Mouse (Mus musculus) CH12.LX (cell line): ENCODE measurements around the gene Rims1.

Experiments used
- CTCF ChIP-seq, 2 experiments: IDR thresholded peaks in 1 of 2; conservative IDR thresholded peaks in 1 of 2; 2 replicates each; pipeline ENCODE4 v1.5.1; 2011 to 2012; ENCODE audit warnings: low read depth in 2 of 2, low read length in 2 of 2, improper control_type of control experiment in 1 of 2, inconsistent platforms in 1 of 2, mild to moderate bottlenecking in 1 of 2, moderate library complexity in 1 of 2
- ELF1 ChIP-seq: IDR thresholded peaks from 2 replicates; pipeline ENCODE4 v1.6.1; 2014; ENCODE audit warnings: low read depth, mild to moderate bottlenecking, inconsistent platforms, low read length, improper control_type of control experiment
- EP300 ChIP-seq: IDR thresholded peaks from 2 replicates; pipeline ENCODE4 v1.6.1; 2011; ENCODE audit warnings: low read length, improper control_type of control experiment
- ETS1 ChIP-seq: conservative IDR thresholded peaks from 2 replicates; pipeline ENCODE4 v1.6.1; 2012; ENCODE audit warnings: low read depth, mild to moderate bottlenecking, inconsistent platforms, low read length, improper control_type of control experiment, moderate library complexity
- MAX ChIP-seq: IDR thresholded peaks from 2 replicates; pipeline ENCODE4 v1.6.1; 2011; ENCODE audit warnings: low read length, improper control_type of control experiment
- MYC ChIP-seq: IDR thresholded peaks from 2 replicates; pipeline ENCODE4 v1.6.1; 2011; ENCODE audit warnings: low read depth, mild to moderate bottlenecking, improper control_type of control experiment, low read length
- PAX5 ChIP-seq: IDR thresholded peaks from 2 replicates; pipeline ENCODE4 v1.6.1; 2012; ENCODE audit warnings: low read length, inconsistent platforms, mixed read lengths
- POLR2A ChIP-seq: IDR thresholded peaks from 2 replicates; pipeline ENCODE4 v1.6.1; 2011; ENCODE audit warnings: low read depth, mild to moderate bottlenecking, improper control_type of control experiment, low read length
- SMC3 ChIP-seq: IDR thresholded peaks from 2 replicates; pipeline ENCODE4 v1.6.1; 2011; ENCODE audit warnings: low read depth, low read length, improper control_type of control experiment
- USF1 ChIP-seq: IDR thresholded peaks from 2 replicates; pipeline ENCODE4 v1.6.1; 2014; ENCODE audit warnings: low read depth, mild to moderate bottlenecking, inconsistent platforms, low read length, improper control_type of control experiment
- USF2 ChIP-seq: conservative IDR thresholded peaks from 2 replicates; pipeline ENCODE4 v1.6.1; 2011; ENCODE audit warnings: low read depth, low read length, improper control_type of control experiment
- ZC3H11A ChIP-seq: IDR thresholded peaks from 2 replicates; pipeline ENCODE4 v1.6.1; 2012; ENCODE audit warnings: low read depth, mild to moderate bottlenecking, inconsistent platforms, low read length, improper control_type of control experiment
- ZKSCAN1 ChIP-seq: IDR thresholded peaks from 2 replicates; pipeline ENCODE4 v1.6.1; 2012; ENCODE audit warnings: low read depth, inconsistent platforms, low read length, improper control_type of control experiment, borderline replicate concordance
- ZNF384 ChIP-seq: IDR thresholded peaks from 2 replicates; pipeline ENCODE4 v1.6.1; 2012; ENCODE audit warnings: low read depth, low read length, improper control_type of control experiment, inconsistent platforms

DNA sequence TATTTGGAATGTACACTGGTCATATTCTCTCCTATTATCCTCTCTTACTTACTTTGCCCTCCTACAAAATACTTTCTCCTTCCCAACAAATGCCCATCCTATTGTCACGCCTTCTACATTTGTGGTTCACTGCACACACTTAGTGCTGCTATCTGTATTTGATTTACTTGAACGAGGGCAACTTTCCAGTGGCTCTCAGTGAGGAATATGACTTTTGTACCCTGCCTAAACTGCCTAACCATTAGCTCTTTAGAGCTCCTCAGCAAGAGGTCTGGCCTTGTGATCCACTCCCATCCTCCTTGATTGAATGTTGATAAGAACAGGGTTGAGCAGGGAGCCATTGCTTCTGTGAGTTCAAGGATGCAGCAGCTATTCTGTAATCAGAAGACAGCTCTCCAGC, 531.7 kb downstream of the Rims1 start:
- TF ChIP-seq USF1 (no peak), POLR2A (no peak), ETS1 (no peak), CTCF (conservative IDR thresholded peaks at IDR 0.05 in 1 of 2, IDR thresholded peaks at IDR 0.05 in 1 of 2; ENCODE audit: low read depth in 2 of 2, low read length in 2 of 2) (no peak), ZNF384 (no peak), SMC3 (no peak), PAX5 (no peak), MYC (no peak), MAX (no peak), USF2 (no peak), ZC3H11A (no peak), ZKSCAN1 (no peak), EP300 (no peak), ELF1 (no peak)
